Mouse (Mus musculus) liver, postnatal 0 days (tissue): ENCODE measurements around the gene Sumf1.

Experiments
- CTCF ChIP-seq: sonication (generic); IDR thresholded peaks from 2 replicates; pipeline ENCODE4 v1.5.1; 2016; ENCODE audit warnings: antibody characterized with exemption, low read depth
- EP300 ChIP-seq: IDR thresholded peaks from 2 replicates; pipeline ENCODE4 v1.6.1; 2016; ENCODE audit warnings: antibody characterized with exemption, low read depth, mild to moderate bottlenecking

DNA sequence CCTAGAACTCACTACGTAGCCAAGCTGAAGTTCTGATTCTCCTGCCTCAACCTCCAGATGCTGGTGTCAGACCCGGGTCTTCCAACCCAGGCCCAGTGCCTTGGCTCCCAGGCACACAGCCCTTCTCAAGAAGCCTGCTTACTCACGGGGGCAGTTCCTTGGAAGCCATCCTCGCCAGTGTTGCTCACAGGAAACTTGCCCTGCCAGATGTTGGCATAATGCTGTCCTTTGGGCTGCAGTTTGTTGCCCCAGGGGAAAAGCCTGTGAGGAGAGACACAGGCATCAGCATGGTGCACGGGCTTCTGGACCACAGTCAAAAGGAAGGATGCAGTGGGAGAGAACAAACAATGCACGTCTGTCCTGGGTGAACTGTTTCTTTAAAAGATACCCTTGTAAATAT lies 33.3 kb downstream of the Sumf1 start:
- TF ChIP-seq CTCF (no peak), EP300 (no peak)
